Mouse (Mus musculus): ENCODE data around the gene Dlg2. TPM values are rescaled to one million over a fixed set of nuclear protein-coding genes. Genes with fewer than 3 reads are reported as not detected.

The Dlg2 gene
- polyA plus RNA-seq, 1 experiment, result 0.85 TPM

DNA sequence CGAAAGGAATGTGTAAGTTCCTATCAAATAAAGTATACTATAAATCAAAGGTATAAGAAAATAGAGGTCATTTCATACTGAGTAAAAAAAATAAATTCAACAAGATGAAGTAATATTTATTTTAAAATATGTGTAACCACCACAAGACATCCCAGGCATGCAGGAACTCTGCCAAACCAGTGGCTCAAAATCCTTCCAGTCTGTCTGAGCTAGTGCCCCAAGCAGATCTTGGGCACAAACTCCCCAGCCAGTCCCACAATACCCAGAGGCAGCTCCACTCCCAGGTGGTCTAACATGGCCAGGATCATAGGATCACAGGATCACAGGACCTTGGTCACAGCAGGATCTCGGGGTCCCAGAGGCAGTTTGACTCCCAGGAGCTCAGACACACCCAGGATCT, 1977.7 kb downstream of the Dlg2 start:
- H3K4me3 ChIP-seq (ENCODE audit: low read depth, low read length), result no peak overlapping the region
- no peaks in the 10 kb centered on the region for H3K4me1 ChIP-seq (ENCODE audit: control insufficient read depth, insufficient read depth, low read length)
- H3K27me3 ChIP-seq (ENCODE audit: control insufficient read depth, insufficient read depth, low read length, poor library complexity, severe bottlenecking), result no peaks in the 10 kb centered on the region; the same call in 1 of the 2 replicates
- no peak overlapping the region for H3K9ac ChIP-seq (ENCODE audit: low read depth, poor library complexity, severe bottlenecking)
- TF ChIP-seq POLR2A (IDR thresholded peaks at IDR 0.05; ENCODE audit: insufficient read depth, low read length) (no peak), EP300 (IDR thresholded peaks at IDR 0.05; ENCODE audit: insufficient read depth, low read depth, low read length) (no peak), CTCF (IDR thresholded peaks at IDR 0.05; ENCODE audit: low read depth, low read length) (no peak)
- no peak overlapping the region for H3K27ac ChIP-seq (ENCODE audit: insufficient read depth, low read length)
- H3K9me3 ChIP-seq (replicated peaks; ENCODE audit: control insufficient read depth, insufficient read depth, low read length, poor library complexity, severe bottlenecking), result no peaks in the 10 kb centered on the region
- H3K36me3 ChIP-seq (ENCODE audit: control insufficient read depth, insufficient read depth, low read length, poor library complexity, severe bottlenecking), result no peaks in the 10 kb centered on the region

DNA sequence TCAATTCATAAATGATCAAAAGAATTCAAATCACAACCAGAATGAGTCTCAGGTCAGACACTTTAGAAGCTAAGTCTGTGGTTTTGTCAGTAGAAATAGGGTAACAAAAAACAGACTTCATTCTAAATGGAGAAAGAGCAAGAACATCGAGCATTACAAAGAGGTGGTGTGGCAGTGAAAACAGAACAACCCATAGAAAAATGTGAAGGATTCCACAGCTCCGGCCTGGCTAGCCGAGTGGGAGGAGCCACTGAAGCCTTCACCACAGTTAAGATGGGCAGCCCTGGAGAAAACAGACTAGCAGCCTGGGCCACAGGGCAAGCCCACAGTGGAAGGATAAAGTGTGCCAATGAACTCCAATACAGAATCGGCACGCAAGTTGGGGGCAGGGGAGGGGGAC, 1979.5 kb downstream of the Dlg2 start:
- no peaks in the 10 kb centered on the region for H3K4me1 ChIP-seq (ENCODE audit: control insufficient read depth, insufficient read depth, low read length)
- no peak overlapping the region for H3K4me3 ChIP-seq (ENCODE audit: low read depth, low read length)
- H3K36me3 ChIP-seq (ENCODE audit: control insufficient read depth, insufficient read depth, low read length, poor library complexity, severe bottlenecking), result no peaks in the 10 kb centered on the region
- no peak overlapping the region for H3K27ac ChIP-seq (ENCODE audit: insufficient read depth, low read length)
- no peak overlapping the region for H3K9ac ChIP-seq (ENCODE audit: low read depth, poor library complexity, severe bottlenecking)
- TF ChIP-seq POLR2A (IDR thresholded peaks at IDR 0.05; ENCODE audit: insufficient read depth, low read length) (no peak), EP300 (IDR thresholded peaks at IDR 0.05; ENCODE audit: insufficient read depth, low read depth, low read length) (no peak), CTCF (IDR thresholded peaks at IDR 0.05; ENCODE audit: low read depth, low read length) (no peak)
- H3K9me3 ChIP-seq (replicated peaks; ENCODE audit: control insufficient read depth, insufficient read depth, low read length, poor library complexity, severe bottlenecking), result no peaks in the 10 kb centered on the region
- H3K27me3 ChIP-seq (ENCODE audit: control insufficient read depth, insufficient read depth, low read length, poor library complexity, severe bottlenecking), result no peaks in the 10 kb centered on the region; the same call in 1 of the 2 replicates

DNA sequence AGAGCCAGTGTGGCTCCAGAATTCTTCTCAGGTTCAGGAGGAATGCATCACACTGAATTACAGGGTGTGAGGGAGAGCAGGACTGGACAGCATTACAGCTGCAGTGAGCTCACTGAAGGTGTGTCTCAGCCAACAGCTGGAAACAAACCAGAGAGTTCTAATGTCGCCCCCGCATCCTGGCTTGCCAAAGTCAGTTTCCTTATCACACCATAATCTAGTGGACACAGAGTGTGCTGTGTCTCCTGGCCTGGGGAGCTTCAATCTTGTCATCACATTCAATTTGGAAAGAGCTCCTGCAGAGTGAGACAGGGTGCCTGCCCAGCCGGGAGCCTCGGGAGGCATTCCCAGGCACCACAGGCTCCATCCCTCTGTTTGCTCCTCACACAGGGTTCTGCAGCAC, 1981.3 kb downstream of the Dlg2 start:
- H3K27ac ChIP-seq (ENCODE audit: insufficient read depth, low read length), result no peak overlapping the region
- no peak overlapping the region for H3K4me3 ChIP-seq (ENCODE audit: low read depth, low read length)
- no peaks in the 10 kb centered on the region for H3K4me1 ChIP-seq (ENCODE audit: control insufficient read depth, insufficient read depth, low read length)
- no peaks in the 10 kb centered on the region for H3K27me3 ChIP-seq (ENCODE audit: control insufficient read depth, insufficient read depth, low read length, poor library complexity, severe bottlenecking)
- no peaks in the 10 kb centered on the region for H3K9me3 ChIP-seq (replicated peaks; ENCODE audit: control insufficient read depth, insufficient read depth, low read length, poor library complexity, severe bottlenecking)
- TF ChIP-seq EP300 (IDR thresholded peaks at IDR 0.05; ENCODE audit: insufficient read depth, low read depth, low read length) (no peak), CTCF (IDR thresholded peaks at IDR 0.05; ENCODE audit: low read depth, low read length) (no peak), POLR2A (IDR thresholded peaks at IDR 0.05; ENCODE audit: insufficient read depth, low read length) (no peak)
- H3K9ac ChIP-seq (ENCODE audit: low read depth, poor library complexity, severe bottlenecking), result no peak overlapping the region
- no peaks in the 10 kb centered on the region for H3K36me3 ChIP-seq (ENCODE audit: control insufficient read depth, insufficient read depth, low read length, poor library complexity, severe bottlenecking)

DNA sequence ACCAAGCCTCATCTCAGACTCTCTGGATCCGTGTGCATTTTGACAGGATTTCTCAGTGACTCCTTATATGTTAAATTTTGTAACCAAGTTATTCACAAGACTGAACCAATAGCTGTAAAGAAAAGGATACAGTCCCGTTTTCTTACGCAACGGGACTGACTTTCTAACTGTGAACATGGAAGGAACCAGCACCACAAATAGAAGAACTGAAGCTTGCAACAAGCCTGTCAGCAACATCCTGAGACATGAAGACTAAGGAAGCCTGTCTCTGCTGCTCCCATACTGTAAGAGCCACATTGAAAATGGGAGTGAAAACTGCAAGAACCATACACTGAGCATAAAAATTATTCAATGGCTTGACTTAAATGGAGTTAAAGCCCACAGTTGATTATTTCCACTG, 1981.8 kb downstream of the Dlg2 start:
- Histone ChIP-seq H3K9me3 (replicated peaks; ENCODE audit: control insufficient read depth, insufficient read depth, low read length, poor library complexity, severe bottlenecking) (no peaks in the 10 kb centered on the region), H3K36me3 (ENCODE audit: control insufficient read depth, insufficient read depth, low read length, poor library complexity, severe bottlenecking) (no peaks in the 10 kb centered on the region), H3K4me1 (ENCODE audit: control insufficient read depth, insufficient read depth, low read length) (no peaks in the 10 kb centered on the region), H3K27ac (ENCODE audit: insufficient read depth, low read length) (no peak overlapping the region), H3K4me3 (ENCODE audit: low read depth, low read length) (no peak overlapping the region), H3K9ac (ENCODE audit: low read depth, poor library complexity, severe bottlenecking) (no peak overlapping the region), H3K27me3 (ENCODE audit: control insufficient read depth, insufficient read depth, low read length, poor library complexity, severe bottlenecking) (no peaks in the 10 kb centered on the region)
- no peak for TF ChIP-seq POLR2A (IDR thresholded peaks at IDR 0.05; ENCODE audit: insufficient read depth, low read length)
- no peak for TF ChIP-seq EP300 (IDR thresholded peaks at IDR 0.05; ENCODE audit: insufficient read depth, low read depth, low read length)
- no peak for TF ChIP-seq CTCF (IDR thresholded peaks at IDR 0.05; ENCODE audit: low read depth, low read length)

DNA sequence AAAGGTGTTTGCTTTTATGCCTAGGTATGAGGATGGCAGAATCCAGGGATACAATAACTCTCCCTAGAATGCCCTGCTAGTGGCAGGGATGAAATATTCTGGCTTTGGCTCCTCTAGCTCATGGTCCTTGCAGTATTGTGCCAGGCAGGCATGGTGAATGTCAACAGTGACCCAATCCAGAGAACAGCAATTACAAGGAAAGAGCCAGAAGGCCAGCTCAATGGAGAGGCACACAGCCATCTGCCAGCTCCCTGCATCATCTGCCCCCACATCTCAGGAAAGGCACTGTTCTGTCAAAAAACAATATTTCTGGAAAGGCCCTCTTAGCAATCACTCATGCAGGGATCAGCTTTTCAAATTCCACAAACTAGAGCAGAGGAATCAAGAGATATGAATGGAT, 1984.1 kb downstream of the Dlg2 start:
- no peaks in the 10 kb centered on the region for H3K27me3 ChIP-seq (ENCODE audit: control insufficient read depth, insufficient read depth, low read length, poor library complexity, severe bottlenecking)
- no peaks in the 10 kb centered on the region for H3K36me3 ChIP-seq (ENCODE audit: control insufficient read depth, insufficient read depth, low read length, poor library complexity, severe bottlenecking)
- no peak overlapping the region for H3K4me3 ChIP-seq (ENCODE audit: low read depth, low read length)
- no peaks in the 10 kb centered on the region for H3K4me1 ChIP-seq (ENCODE audit: control insufficient read depth, insufficient read depth, low read length)
- TF ChIP-seq POLR2A (IDR thresholded peaks at IDR 0.05; ENCODE audit: insufficient read depth, low read length) (no peak), CTCF (IDR thresholded peaks at IDR 0.05; ENCODE audit: low read depth, low read length) (no peak), EP300 (IDR thresholded peaks at IDR 0.05; ENCODE audit: insufficient read depth, low read depth, low read length) (no peak)
- no peaks in the 10 kb centered on the region for H3K9me3 ChIP-seq (replicated peaks; ENCODE audit: control insufficient read depth, insufficient read depth, low read length, poor library complexity, severe bottlenecking)
- H3K9ac ChIP-seq (ENCODE audit: low read depth, poor library complexity, severe bottlenecking), result no peak overlapping the region
- no peak overlapping the region for H3K27ac ChIP-seq (ENCODE audit: insufficient read depth, low read length)

DNA sequence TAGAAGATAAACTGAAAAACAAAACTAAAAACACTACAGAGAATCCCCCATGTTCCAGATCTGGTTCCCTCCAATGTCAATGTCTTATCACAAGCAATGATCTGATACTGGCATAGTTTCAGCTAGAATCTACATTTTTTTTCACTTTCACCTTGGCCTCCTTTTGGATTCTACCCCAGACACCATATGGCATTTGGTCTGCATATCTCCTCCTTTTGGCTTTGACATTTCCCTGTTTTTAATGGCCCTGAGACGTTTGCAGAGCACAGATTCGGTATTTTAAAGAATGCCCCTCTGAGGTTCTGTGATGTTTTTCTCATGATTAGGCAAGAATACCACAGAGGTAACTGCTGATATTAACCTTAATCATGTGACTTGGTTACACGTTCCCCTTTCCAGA, 1984.8 kb downstream of the Dlg2 start:
- TF ChIP-seq POLR2A (IDR thresholded peaks at IDR 0.05; ENCODE audit: insufficient read depth, low read length) (no peak), CTCF (IDR thresholded peaks at IDR 0.05; ENCODE audit: low read depth, low read length) (no peak), EP300 (IDR thresholded peaks at IDR 0.05; ENCODE audit: insufficient read depth, low read depth, low read length) (no peak)
- Histone ChIP-seq H3K9me3 (replicated peaks; ENCODE audit: control insufficient read depth, insufficient read depth, low read length, poor library complexity, severe bottlenecking) (no peaks in the 10 kb centered on the region), H3K27ac (ENCODE audit: insufficient read depth, low read length) (no peak overlapping the region), H3K4me3 (ENCODE audit: low read depth, low read length) (no peak overlapping the region), H3K36me3 (ENCODE audit: control insufficient read depth, insufficient read depth, low read length, poor library complexity, severe bottlenecking) (no peaks in the 10 kb centered on the region), H3K4me1 (ENCODE audit: control insufficient read depth, insufficient read depth, low read length) (no peaks in the 10 kb centered on the region), H3K9ac (ENCODE audit: low read depth, poor library complexity, severe bottlenecking) (no peak overlapping the region), H3K27me3 (ENCODE audit: control insufficient read depth, insufficient read depth, low read length, poor library complexity, severe bottlenecking) (no peaks in the 10 kb centered on the region)

Data from ES-Bruce4 (cell line).